Mouse (Mus musculus): Measurements from ENCODE around the gene Gjb4. TPM values are rescaled to one million over a fixed set of nuclear protein-coding genes. Genes with fewer than 3 reads are reported as not detected.

The Gjb4 gene
- not detected in 2 replicates for polyA plus RNA-seq (2015; fragmentation: Nextera tagmentation; extraction: Ambion mirVana)

- H3K4me1 ChIP-seq (replicated peaks), result no peaks in the 10 kb centered on the region
- H3K4me3 ChIP-seq, result no peak within 1 kb of the TSS
- H3K27me3 ChIP-seq, result no peaks in the 10 kb centered on the region
- no peak within 1 kb of the TSS for H3K9ac ChIP-seq
- H3K27ac ChIP-seq (replicated peaks), result no peak within 1 kb of the TSS
- no peaks in the 10 kb centered on the region for H3K36me3 ChIP-seq
- no peak within 1 kb of the TSS for H3K4me2 ChIP-seq
- no peak for ATAC-seq (ENCODE audit: low FRiP score, low read depth)
- 43% methylated on average over 8 of the region's 8 CpGs for WGBS
- no peaks in the 10 kb centered on the region for H3K9me3 ChIP-seq
Observed at GRCm38 (mm10) chr4:127353951-127354438, at the start of gene Gjb4. TSS of gene Gjb4 (minus strand) at chr4:127354081.

- Histone ChIP-seq H3K4me3 (no peak overlapping the region), H3K36me3 (no peaks in the 10 kb centered on the region), H3K9me3 (no peaks in the 10 kb centered on the region), H3K4me2 (no peak overlapping the region), H3K27ac (replicated peaks) (no peak overlapping the region), H3K9ac (no peak overlapping the region), H3K4me1 (replicated peaks) (peaks cover 12% of the 10 kb centered on the region; the same call in 1 of the 2 replicates), H3K27me3 (no peaks in the 10 kb centered on the region)
- WGBS, result 59% methylated on average over 3 of the region's 3 CpGs
- ATAC-seq (ENCODE audit: low FRiP score, low read depth), result 0 out of 2 replicates have a peak, but pooled peaks have one; percentile 20
Observed at GRCm38 (mm10) chr4:127402614-127403013, 48.7 kb upstream of the Gjb4 start.

GRCm38 (mm10) chr4:127402166-127402565 lies 48.3 kb upstream of the Gjb4 start:
- 64% methylated on average over 4 of the region's 4 CpGs for WGBS
- no peaks in the 10 kb centered on the region for H3K36me3 ChIP-seq
- H3K4me1 ChIP-seq (replicated peaks), result peaks cover 12% of the 10 kb centered on the region; the same call in 1 of the 2 replicates
- ATAC-seq (ENCODE audit: low FRiP score, low read depth), result peak; percentile 46; the same call in 1 of the 2 replicates
- H3K9me3 ChIP-seq, result no peaks in the 10 kb centered on the region
- H3K27ac ChIP-seq (replicated peaks), result no peak overlapping the region
- H3K4me2 ChIP-seq, result no peak overlapping the region
- no peaks in the 10 kb centered on the region for H3K27me3 ChIP-seq
- no peak overlapping the region for H3K4me3 ChIP-seq
- no peak overlapping the region for H3K9ac ChIP-seq

GRCm38 (mm10) chr4:127400165-127401145 lies 46.6 kb upstream of the Gjb4 start:
- Histone ChIP-seq H3K4me2 (no peak overlapping the region), H3K4me1 (replicated peaks) (peaks cover 8% of the 10 kb centered on the region; the same call in 1 of the 2 replicates), H3K4me3 (no peak overlapping the region), H3K27ac (replicated peaks) (0 out of 2 replicates have a peak overlapping the region, but pooled peaks have one; percentile 6), H3K9ac (no peak overlapping the region), H3K9me3 (no peaks in the 10 kb centered on the region), H3K27me3 (no peaks in the 10 kb centered on the region), H3K36me3 (no peaks in the 10 kb centered on the region)
- WGBS, result 61% methylated on average over 11 of the region's 11 CpGs
- ATAC-seq (ENCODE audit: low FRiP score, low read depth), result peak; percentile 72; the same call in 1 of the 2 replicates

- no peaks in the 10 kb centered on the region for H3K27me3 ChIP-seq
- no peak overlapping the region for H3K4me2 ChIP-seq
- H3K4me1 ChIP-seq (replicated peaks), result no peaks in the 10 kb centered on the region
- no peak overlapping the region for H3K4me3 ChIP-seq
- no peaks in the 10 kb centered on the region for H3K36me3 ChIP-seq
- no peak overlapping the region for H3K27ac ChIP-seq (replicated peaks)
- ATAC-seq (ENCODE audit: low FRiP score, low read depth), result no peak
- 81% methylated on average over 4 of the region's 4 CpGs for WGBS
- no peak overlapping the region for H3K9ac ChIP-seq
- H3K9me3 ChIP-seq, result no peaks in the 10 kb centered on the region
Observed at GRCm38 (mm10) chr4:127395591-127395990, 41.7 kb upstream of the Gjb4 start.

- no peak for ATAC-seq (ENCODE audit: low FRiP score, low read depth)
- Histone ChIP-seq H3K27ac (replicated peaks) (no peak overlapping the region), H3K36me3 (no peaks in the 10 kb centered on the region), H3K27me3 (no peaks in the 10 kb centered on the region), H3K4me2 (peak overlapping the region; percentile 24; the same call in 1 of the 2 replicates), H3K9ac (no peak overlapping the region), H3K4me1 (replicated peaks) (peaks cover 9% of the 10 kb centered on the region), H3K4me3 (no peak overlapping the region), H3K9me3 (no peaks in the 10 kb centered on the region)
- 32% methylated on average over 13 of the region's 13 CpGs for WGBS
Observed at GRCm38 (mm10) chr4:127389645-127390044, 35.8 kb upstream of the Gjb4 start.

- 29% methylated on average over 4 of the region's 4 CpGs for WGBS
- H3K4me2 ChIP-seq, result no peak overlapping the region
- ATAC-seq (ENCODE audit: low FRiP score, low read depth), result no peak
Observed at GRCm38 (mm10) chr4:127377344-127377743, 23.5 kb upstream of the Gjb4 start.

GRCm38 (mm10) chr4:127375541-127376177 lies 21.8 kb upstream of the Gjb4 start:
- no peak overlapping the region for H3K4me3 ChIP-seq
- ATAC-seq (ENCODE audit: low FRiP score, low read depth), result peak; percentile 75
- H3K4me2 ChIP-seq, result peak overlapping the region; percentile 43
- WGBS, result 40% methylated on average over 17 of the region's 17 CpGs
- no peak overlapping the region for H3K9ac ChIP-seq
- no peaks in the 10 kb centered on the region for H3K9me3 ChIP-seq
- no peak overlapping the region; the same call in 1 of the 2 replicates for H3K27ac ChIP-seq (replicated peaks)
- peaks cover 13% of the 10 kb centered on the region for H3K4me1 ChIP-seq (replicated peaks)
- H3K36me3 ChIP-seq, result no peaks in the 10 kb centered on the region
- H3K27me3 ChIP-seq, result no peaks in the 10 kb centered on the region

More at GRCm38 (mm10) chr4:127377344-127377743, 23.5 kb upstream of the Gjb4 start:
- Histone ChIP-seq H3K4me3 (no peak overlapping the region), H3K9me3 (no peaks in the 10 kb centered on the region), H3K27ac (replicated peaks) (no peak overlapping the region), H3K4me1 (replicated peaks) (peaks cover 13% of the 10 kb centered on the region), H3K27me3 (no peaks in the 10 kb centered on the region), H3K36me3 (no peaks in the 10 kb centered on the region), H3K9ac (no peak overlapping the region)

- ATAC-seq (ENCODE audit: low FRiP score, low read depth), result no peak
Observed at GRCm38 (mm10) chr4:127374645-127375044, 20.8 kb upstream of the Gjb4 start.

GRCm38 (mm10) chr4:127373491-127373890 lies 19.6 kb upstream of the Gjb4 start:
- ATAC-seq (ENCODE audit: low FRiP score, low read depth), result no peak
- Histone ChIP-seq H3K4me2 (no peak overlapping the region), H3K27me3 (no peaks in the 10 kb centered on the region), H3K36me3 (no peaks in the 10 kb centered on the region), H3K9me3 (no peaks in the 10 kb centered on the region), H3K9ac (no peak overlapping the region), H3K4me3 (no peak overlapping the region), H3K27ac (replicated peaks) (no peak overlapping the region), H3K4me1 (replicated peaks) (peaks cover 18% of the 10 kb centered on the region)
- 49% methylated on average over 8 of the region's 8 CpGs for WGBS

More at GRCm38 (mm10) chr4:127374645-127375044, 20.8 kb upstream of the Gjb4 start:
- no peaks in the 10 kb centered on the region for H3K9me3 ChIP-seq
- H3K9ac ChIP-seq, result no peak overlapping the region
- H3K27me3 ChIP-seq, result no peaks in the 10 kb centered on the region
- 84% methylated on average over 4 of the region's 4 CpGs for WGBS
- H3K4me2 ChIP-seq, result no peak overlapping the region
- H3K27ac ChIP-seq (replicated peaks), result no peak overlapping the region
- peaks cover 13% of the 10 kb centered on the region for H3K4me1 ChIP-seq (replicated peaks)
- no peaks in the 10 kb centered on the region for H3K36me3 ChIP-seq
- H3K4me3 ChIP-seq, result no peak overlapping the region

- Histone ChIP-seq H3K4me3 (no peak overlapping the region), H3K27ac (replicated peaks) (no peak overlapping the region), H3K9me3 (no peaks in the 10 kb centered on the region), H3K4me1 (replicated peaks) (peaks cover 19% of the 10 kb centered on the region), H3K9ac (no peak overlapping the region), H3K4me2 (no peak overlapping the region), H3K36me3 (no peaks in the 10 kb centered on the region), H3K27me3 (no peaks in the 10 kb centered on the region)
- ATAC-seq (ENCODE audit: low FRiP score, low read depth), result no peak
- 73% methylated on average over 5 of the region's 5 CpGs for WGBS
Observed at GRCm38 (mm10) chr4:127371546-127371945, 17.7 kb upstream of the Gjb4 start.

GRCm38 (mm10) chr4:127370447-127370846 lies 16.6 kb upstream of the Gjb4 start:
- no peak overlapping the region for H3K9ac ChIP-seq
- H3K4me1 ChIP-seq (replicated peaks), result peaks cover 14% of the 10 kb centered on the region
- ATAC-seq (ENCODE audit: low FRiP score, low read depth), result no peak
- no peak overlapping the region for H3K4me2 ChIP-seq
- H3K27ac ChIP-seq (replicated peaks), result no peak overlapping the region
- H3K9me3 ChIP-seq, result no peaks in the 10 kb centered on the region
- 55% methylated on average over 2 of the region's 2 CpGs for WGBS
- H3K36me3 ChIP-seq, result no peaks in the 10 kb centered on the region
- no peak overlapping the region for H3K4me3 ChIP-seq
- H3K27me3 ChIP-seq, result no peaks in the 10 kb centered on the region
